Mouse (Mus musculus) gastrocnemius, adult 8-10 months (tissue): Measurements from ENCODE around the gene Slc19a2. TPM values are rescaled to one million over a fixed set of nuclear protein-coding genes. Genes with fewer than 3 reads are reported as not detected.
"Not testable (repeated sequence)": the region's sequence is repeated elsewhere in the genome, so short reads cannot be mapped to it uniquely, and the experiment has no call there.

Experiments
- DNase-seq, 2 experiments: peaks; one replicate each; pipeline ENCODE4 v3.0.0; 2022; ENCODE audit warnings: low spot score in 2 of 2
- total RNA-seq, 4 experiments: library from RNA; stranded (reverse); gene quantifications; 2 replicates each; pipeline ENCODE4 v1.2.4; 2022

Slc19a2 gene
- 1 to 10 TPM; 3.8 to 4.9 (median 4.5) TPM for total RNA-seq

DNA sequence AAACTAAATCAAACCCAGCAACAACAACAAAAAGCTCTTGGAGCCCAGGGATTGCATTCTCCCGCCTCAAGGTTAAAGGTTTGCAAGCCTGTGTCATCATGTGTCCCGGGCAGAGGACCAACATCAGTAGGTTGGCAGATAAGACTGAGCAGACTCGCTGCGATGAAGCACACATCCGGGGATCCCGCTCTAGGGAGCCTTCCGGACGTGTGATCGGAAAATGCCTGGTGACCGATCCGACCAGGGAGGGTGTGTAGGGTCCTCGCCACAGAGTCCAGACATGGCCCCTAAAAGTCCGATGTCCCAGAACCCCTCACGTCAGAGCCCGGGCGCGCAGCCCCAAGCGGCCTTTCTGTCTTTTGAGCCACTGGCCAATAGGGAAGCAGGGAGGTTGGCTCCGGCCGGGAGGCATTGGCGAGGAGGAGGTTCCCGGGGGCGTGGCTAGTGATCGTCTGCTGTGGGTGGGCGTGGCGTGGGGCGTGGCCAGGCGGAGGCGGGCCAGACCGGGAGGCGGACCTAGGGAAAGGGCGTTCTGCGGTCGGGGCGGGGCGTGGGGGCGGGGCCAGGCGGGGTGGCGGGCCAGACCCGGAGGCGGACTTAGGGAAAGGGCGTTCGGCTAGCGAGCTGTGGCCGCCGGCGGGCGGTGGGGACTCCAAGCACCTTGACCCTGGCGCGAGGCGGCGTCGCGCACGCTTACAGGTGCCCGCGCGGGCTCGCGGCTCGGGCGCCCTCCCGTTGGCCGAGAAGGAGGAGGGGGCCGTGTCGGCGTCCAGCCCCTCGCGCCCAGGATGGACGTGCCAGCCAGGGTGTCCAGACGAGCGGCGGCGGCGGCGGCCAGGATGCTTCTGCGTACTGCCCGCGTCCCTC is at the start of gene Slc19a2:
Gene Slc19a2, plus strand, starts transcription at position 582 of the 867 bp plus-strand sequence.
- DNase-seq = peak; percentile 96 to 97

DNA sequence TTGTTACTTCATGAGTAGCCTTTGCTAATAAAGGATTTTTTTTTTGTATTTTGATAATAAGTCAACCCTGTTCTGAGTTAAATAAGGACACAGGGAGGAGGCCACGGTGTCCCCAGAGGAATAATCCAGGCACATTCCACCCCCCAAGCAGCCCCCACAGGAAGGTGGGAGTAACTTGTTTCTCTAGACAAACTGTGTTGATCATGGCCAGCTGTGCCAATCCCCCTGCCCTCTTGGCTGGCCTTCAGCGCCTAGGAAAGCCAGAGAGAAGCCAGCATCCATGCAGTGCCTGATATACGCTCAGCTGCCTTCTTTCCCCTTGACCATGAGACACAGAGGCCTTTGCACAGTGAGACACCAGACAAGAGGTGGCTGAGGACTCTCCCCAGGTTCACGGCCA is 49.3 kb upstream of the Slc19a2 start:
- no peak for DNase-seq

DNA sequence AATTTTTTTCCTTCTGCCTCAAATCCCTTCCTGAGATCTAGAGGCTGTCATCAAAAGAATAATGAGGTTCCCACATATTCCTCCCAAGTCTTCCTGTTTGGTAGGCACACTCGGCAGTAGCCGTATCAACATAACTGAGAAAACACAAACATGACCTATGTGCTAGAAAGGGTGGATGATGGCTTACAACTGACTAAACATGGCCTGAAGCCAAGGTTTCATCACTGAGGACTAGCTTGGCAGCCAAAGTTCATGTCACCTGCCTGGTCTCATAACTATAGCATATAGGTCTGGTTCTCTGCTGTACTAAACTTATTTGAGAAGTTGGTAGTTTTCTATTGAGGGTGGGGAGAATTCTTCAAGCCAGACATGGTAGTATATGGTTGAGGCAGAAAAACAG is 40.4 kb upstream of the Slc19a2 start:
- DNase-seq = no peak

DNA sequence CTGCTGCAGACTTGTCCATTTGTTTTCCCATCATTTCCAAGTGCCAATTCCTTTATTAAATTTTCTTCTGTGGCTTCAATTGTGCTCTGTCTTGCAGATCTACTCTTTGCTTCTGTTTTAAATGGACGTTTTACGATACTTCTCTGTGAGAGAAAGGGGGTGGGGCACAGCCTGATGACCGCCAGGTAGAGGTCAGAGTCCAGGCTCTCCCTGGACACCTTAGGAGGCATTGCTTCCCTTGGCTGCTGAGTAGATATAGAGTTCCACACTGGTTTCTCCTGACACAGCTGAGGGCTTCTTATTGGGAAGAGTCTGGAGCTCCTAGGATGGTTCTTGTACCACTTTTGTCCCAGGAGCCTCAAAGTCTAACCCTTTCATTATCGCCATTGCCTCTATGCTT is 37.9 kb upstream of the Slc19a2 start:
- DNase-seq = no peak

DNA sequence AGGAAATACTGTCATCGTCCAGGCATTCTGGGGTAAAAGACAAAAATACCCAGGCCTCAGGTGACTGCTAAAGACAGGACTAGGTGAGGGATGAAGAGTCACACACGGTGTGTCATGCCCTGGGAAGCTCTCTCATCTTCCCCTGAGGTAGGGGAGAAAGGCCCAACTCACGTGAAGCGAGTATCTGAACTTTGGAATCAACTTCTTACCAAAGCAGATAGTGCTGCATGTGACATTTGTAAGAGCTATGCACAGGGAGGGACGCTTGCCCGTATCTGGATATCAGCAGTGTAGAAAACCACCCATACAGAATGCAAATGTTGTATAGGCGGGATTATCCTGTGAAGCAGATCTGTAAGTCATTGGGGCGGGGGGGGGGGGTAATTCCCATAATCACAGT is 36.2 kb upstream of the Slc19a2 start:
- DNase-seq = no peak

DNA sequence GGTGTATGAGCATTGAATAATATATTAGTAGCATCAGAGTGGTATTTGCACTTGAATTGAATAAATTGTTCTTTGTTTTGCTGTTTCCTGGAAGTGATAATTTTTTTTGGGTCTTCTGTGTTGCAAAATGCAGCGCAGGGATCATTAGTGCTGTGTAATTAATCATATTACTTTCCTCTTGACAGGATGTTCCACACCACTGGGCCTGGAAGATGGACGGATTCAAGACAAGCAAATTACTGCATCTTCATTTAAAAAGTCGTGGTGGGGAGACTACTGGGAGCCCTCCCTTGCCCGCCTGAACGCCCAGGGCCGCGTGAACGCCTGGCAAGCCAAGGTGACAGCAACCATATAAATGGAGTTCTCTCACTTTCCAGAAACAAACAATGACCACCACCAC is 34.7 kb upstream of the Slc19a2 start:
- no peak for DNase-seq

DNA sequence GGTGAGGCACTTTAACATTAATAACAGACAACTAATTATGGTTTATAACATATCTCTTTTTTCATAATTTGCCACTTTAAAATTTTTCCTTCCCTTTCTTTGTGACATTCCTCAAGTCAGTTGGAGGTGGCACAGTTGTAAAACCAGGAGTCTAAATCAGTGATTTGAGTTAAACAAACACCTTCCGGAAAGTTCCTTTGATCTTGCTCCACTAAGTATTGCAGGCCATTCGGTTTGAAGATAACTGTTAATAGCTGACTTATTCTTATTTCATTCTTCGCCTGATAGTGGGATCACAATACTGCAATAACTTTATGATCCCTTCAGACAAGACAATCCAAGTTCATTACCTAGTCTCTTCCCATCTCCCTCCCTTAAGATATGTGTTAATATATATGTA is 33.7 kb upstream of the Slc19a2 start:
- no peak for DNase-seq

DNA sequence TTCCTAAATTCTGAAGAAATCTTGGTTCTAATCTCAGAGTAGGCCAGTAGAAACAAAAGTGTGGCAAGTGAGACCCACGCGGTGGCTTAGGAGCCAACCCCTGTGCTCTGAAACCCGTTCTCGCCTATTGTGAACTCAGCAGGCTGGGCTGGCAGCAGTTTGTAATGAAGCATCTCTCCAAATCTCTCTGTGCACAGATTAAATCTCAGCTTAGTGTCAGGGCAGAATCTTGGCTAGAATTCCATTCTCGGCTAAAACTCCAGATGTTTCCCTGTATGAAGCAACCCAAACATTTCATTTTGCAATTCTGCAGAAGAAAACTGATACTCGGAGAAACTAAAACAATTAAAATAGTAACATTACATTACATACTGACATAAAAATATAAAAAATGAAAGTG is 33.3 kb upstream of the Slc19a2 start:
- DNase-seq = no peak

DNA sequence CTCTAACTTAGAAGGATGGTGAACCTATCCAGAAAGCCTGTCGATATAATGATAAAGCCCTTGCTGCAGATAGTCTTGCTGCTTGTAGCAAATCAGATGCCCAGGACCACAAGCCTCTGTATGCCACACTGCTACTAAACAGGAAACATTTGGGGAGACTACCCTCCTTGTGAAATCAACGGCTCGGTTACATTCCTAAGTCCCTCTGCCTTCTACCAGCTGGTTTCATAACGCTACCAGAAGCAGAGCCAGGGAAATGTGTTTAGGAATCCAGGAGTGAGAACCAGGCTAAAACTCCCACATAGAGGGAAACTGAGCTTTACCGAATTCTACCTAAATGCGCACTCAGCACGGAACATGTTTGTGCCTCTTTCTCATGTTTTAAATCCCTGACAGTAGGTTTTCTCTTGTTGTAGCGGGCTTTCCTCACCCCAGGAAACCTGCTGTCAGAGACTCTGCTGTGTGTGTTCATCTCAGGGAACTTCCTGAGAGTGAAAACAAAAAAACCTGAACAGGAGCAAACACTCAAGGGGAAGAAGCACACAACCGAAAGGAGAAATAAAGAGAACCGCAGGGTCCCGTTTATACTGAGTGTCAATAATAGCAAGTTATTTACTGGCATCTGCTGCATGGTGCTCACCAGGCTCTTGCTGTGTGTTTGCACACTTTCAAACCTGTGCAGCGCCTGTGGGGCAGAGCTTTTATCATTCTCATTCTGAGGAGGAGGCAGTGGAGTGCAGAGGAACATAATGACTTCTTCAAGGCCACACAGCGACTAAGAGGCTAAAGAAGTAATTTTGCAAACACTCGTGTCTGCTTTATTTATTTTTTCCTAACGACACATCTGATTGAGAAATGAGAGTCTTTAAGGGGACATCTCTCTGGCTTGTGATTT is 30.8 kb upstream of the Slc19a2 start:
- DNase-seq = no peak

DNA sequence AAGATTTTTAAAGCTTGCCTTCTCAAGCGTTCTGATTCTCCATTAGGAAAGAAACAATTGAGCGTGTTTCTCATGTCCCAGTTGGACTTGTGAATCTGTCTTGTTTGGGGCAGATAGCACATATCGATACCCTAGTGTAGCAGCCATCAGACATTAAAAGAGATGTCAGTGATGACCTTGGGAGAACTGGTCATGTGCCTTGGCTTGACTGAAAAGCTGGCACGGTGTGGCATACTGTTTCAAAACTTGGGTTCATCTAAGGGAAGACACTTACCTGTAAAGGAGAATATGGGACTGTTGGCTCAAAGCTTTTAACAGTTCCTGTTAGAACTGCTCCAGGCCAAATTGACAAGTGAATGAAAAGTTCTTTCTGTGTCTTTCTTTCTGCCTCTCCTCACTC is 28.6 kb upstream of the Slc19a2 start:
- DNase-seq = no peak

DNA sequence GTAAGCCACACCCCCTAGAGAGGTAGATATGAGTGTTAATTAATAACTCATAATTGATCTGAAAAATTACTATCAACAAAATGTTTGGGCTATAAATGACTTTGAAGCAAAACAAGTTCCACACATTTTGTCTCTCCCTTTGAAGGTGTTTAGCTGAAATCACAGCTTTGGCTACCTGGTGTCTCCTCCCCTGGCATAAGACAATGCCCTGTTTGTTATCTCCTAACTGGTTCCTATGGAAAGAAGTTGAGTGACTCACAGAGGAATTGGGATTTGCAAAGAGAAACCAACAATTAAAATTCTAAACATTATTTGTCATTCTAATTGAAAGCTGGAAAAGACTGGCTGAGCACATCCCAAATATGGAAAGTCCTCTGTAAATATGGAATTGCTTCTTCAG is 25.8 kb upstream of the Slc19a2 start:
- DNase-seq = no peak

DNA sequence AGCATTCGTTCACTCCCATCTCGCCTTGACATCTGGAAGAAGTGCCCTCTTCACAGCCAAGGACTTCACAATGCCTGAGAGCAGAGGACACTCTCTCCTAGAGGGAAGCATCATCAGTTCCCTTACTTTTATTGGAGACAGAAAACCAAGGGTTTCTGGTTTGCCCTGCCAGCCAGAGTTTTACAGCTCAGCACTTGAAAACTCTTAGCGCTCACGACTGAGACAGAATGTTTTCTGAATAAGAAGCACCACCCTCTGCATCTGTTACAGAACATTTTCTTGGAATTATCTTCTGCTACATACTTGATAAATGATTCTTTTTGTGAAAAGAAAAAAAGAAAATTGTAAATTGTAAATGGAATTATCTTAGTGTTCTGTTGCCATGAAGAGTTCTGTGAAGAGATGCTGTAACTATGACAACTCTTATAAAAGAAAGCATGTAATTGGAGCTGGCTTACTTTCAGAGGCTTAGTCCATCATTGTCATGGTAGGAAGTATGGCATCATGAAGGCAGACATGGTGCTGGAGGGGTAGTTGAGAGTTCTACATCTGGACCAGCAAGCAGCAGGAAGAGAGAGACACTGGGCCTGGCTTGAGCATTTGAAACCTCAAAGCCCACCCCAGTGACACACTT is 16.8 kb upstream of the Slc19a2 start:
- not testable (repeated sequence) for DNase-seq

DNA sequence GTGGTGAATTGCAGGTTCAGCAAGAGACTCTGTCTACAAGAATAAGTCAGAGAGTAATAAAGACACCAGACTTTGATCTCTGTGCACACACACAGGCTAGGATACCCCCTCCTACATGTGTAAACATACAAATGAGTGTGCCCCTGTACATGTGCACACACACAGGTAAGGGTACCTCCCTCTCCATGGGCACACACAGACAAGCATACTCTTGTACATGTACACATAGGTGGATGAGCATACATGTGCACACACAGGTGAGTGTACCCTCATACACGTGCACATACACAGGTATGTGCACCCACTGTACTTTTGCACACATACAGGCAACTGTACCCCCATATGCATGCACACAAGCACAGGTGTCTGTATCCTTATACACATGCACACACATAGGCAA is 15.4 kb upstream of the Slc19a2 start:
- no peak for DNase-seq

DNA sequence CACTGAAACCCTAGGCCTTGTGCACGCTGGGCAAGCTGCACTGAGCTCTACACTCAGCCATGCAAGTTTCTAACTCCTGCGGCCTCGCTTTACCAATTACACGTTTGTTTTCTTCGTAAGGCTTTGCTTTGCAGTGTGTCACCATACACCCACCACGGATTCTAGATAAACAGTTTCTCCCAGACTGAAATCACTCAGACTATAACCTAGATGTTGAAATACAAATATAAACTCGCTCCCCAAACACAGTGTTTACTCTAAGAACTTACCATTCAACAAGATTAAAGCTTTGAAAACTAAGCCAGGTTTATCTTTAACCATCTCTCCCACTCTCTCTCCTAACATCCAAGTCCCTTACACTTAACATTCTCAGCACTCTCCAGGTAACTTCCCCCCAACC is 13.8 kb upstream of the Slc19a2 start:
- DNase-seq = no peak

DNA sequence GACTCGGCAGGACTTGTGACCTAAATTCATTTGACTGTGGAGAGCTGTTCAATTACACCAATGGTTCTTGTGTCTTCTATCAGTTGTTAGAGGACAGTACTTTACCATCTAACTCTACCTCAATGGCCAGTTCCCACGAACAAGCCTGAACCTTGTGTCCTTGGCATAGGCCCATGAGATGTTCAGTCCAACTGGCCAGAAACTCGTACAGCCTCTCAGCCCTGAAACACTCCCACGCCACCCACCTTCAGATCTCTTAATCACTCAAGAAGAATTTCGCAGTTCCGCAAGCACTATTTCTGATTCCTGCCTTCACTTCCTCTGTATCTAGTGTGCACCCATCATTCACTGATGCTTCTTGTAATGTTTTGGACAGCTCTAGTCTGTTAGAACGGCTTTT is 12.8 kb upstream of the Slc19a2 start:
- peak in 1 of 2 experiments; percentile 30 for DNase-seq

DNA sequence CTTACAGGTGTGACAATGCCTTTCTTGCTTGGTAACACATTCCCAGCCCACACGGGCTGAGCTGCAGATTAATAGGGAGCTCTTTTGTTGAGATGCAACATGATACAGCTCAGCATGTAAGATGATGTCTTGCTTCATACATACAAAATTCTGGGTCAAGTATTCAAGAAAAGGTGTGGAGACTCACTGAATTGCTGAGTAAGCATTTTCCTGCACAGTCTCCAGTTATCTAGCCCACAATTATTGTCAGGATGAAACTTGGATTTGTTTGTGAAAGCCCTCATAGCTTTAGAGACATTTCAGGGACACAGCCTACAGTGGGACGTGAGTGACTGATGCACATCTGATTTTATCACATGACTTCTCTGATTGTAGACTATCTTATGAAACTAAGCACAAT is 7.4 kb upstream of the Slc19a2 start:
- DNase-seq = no peak

DNA sequence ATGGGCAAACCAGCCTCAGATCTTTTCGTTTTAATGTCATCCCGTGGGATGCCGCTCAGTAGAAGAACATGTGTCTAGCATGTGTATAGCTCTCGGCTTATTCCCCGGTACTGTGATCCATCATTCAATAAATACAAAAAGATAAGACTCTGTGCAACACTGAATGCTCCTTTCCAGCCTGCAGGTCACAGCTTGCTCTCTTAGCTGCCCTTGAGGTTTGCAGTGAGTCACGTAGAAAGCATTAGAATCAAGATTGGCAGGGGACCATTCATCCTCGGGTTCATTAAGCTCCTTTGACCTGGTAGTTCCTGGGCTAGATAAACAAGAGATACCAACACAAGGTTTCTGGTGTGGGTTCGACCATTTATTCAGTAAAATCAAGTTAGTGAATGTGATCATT is 6.0 kb upstream of the Slc19a2 start:
- no peak for DNase-seq

DNA sequence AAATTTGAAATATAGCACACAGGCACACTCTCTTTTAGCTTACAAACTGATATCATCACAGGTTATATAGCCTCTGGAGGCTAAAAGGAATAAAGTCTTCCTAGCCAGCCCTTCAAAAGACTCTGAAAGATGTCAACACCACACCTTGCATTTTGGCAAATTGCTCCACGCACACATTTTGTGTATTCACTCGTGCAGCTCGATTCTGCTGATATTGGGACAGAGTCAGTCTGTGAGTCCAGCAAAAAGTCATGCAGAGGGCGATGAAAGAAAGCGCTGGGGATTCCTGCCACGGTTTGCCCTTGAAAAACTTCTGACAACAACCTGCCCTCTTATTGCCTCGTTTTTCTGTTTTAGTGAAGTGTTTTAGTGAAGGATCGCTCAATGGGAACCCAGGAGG is 1.4 kb upstream of the Slc19a2 start:
- DNase-seq = no peak

DNA sequence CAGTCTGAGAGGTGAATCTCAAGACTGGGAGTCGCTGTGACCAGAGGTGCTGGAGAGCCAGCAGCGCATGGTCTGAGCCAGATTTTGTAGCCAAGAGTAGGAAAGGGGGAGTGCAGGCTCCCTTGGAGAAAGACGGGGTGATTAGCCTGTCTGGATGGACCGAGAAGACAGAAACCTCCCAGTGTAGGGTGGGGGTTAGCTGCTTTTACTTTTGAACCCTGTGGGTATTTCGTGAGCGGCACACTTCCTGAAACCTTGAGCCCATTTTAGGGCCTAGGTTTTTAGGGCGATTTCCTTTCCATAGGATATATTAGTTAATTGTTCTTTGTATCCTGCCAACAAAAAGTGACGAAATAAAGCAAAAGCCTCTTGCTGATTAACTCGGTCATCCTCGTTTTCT is 875 bp upstream of the Slc19a2 start:
- no peak for DNase-seq

DNA sequence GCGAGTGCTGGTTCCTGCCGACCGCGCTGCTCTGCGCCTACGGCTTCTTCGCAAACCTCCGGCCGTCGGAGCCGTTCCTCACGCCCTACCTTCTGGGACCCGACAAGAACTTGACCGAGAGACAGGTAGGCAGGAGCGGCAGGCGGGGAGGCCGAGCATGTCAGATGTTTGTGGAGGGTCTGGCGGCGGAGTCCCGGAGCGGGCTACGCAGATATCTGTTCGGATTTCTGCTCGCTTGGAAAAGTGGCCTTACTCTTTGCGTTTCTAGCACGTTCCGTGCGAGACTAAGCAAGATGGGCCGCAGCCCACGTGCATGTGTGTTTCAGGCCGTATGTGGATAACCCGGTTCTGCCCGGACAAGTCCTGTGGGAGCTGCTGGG is 476 bp downstream of the Slc19a2 start:
- DNase-seq = no peak

DNA sequence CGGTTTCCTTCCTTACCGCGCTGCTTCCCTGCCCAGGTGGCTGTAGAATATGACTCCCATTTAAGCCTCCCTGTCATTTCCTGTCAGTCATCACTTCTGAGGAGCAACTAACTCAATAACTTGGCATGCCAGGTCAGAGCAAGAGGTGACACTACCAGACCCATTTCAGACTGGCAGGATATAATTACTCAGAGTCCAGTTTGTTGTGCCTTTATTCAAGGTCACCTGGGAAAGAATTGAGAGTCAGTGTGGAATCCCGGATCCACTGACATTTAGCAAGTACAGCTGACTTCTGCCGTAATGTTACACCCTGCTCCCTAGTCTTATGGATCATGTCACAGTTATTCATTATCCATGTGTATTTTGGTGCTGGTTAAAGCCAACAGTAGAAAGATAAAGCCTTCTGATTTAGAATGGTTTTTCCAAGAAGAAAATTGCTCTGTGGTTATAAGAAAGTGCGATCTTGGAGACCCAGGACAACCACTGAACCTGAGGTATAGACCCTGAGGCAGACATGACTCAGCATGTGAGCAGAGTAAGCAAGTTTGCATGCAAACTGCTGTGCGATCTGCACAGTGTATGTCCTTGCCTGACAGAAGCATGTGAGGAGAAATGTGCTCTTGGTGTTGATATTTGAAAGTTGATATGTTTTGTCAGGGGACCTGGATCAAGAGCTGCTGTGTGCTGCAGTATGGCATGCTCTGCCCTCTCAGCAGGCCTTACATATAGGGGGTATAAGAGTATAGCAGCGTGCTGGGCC is 1.7 kb downstream of the Slc19a2 start:
- DNase-seq = no peak
